Mouse (Mus musculus) midbrain, postnatal 0 days (tissue): ENCODE data around the gene Celf3. TPM values are rescaled to one million over a fixed set of nuclear protein-coding genes. Genes with fewer than 3 reads are reported as not detected.
A peak's percentile ranks its signal among the peaks of the same experiment; 100 is the strongest.

ENCODE experiments used
- ATAC-seq: fragments of 200-750 bp; cut with Nextera tagmentation; 2 replicates; pipeline ENCODE4 v1.8.0; 2017; ENCODE audit warnings: moderate number of reproducible peaks, mild to moderate bottlenecking, moderate TSS enrichment, moderate library complexity; ENCODE audit not compliant: low FRiP score
- DNase-seq: peaks from one replicate; pipeline ENCODE4 v3.0.0-alpha.2; 2015; ENCODE audit warnings: low spot score
- H3K27ac ChIP-seq: fragments of 300-500 bp; sonication (generic); 2 replicates; pipeline ENCODE4 v1.5.1; 2014; ENCODE audit warnings: low read depth, mild to moderate bottlenecking, low read length, mixed read lengths
- H3K27me3 ChIP-seq: fragments of 300-500 bp; sonication (generic); 2 replicates; pipeline ENCODE4 v1.6.1; 2014; ENCODE audit warnings: low read length, control low read depth, mixed read lengths; ENCODE audit not compliant: insufficient read depth
- H3K36me3 ChIP-seq: fragments of 300-500 bp; sonication (generic); 2 replicates; pipeline ENCODE4 v1.6.1; 2014; ENCODE audit warnings: low read length, control low read depth, mixed read lengths; ENCODE audit not compliant: insufficient read depth
- H3K4me1 ChIP-seq: fragments of 300-500 bp; sonication (generic); 2 replicates; pipeline ENCODE4 v1.6.1; 2014; ENCODE audit warnings: mild to moderate bottlenecking, control low read depth, antibody characterized with exemption, low read length, mixed read lengths; ENCODE audit not compliant: insufficient read depth
- H3K4me2 ChIP-seq: fragments of 300-500 bp; sonication (generic); 2 replicates; pipeline ENCODE4 v1.6.1; 2014; ENCODE audit warnings: low read depth, mild to moderate bottlenecking, low read length, mixed read lengths; ENCODE audit not compliant: poor library complexity, severe bottlenecking
- H3K4me3 ChIP-seq: fragments of 300-500 bp; sonication (generic); 2 replicates; pipeline ENCODE4 v1.5.1; 2014; ENCODE audit warnings: low read depth, mild to moderate bottlenecking, low read length, moderate library complexity
- H3K9ac ChIP-seq: fragments of 300-500 bp; sonication (generic); replicated peaks from 2 replicates; pipeline ENCODE4 v1.6.1; 2014; ENCODE audit warnings: mild to moderate bottlenecking, low read length, moderate library complexity, mixed read lengths; ENCODE audit not compliant: poor library complexity, severe bottlenecking
- H3K9me3 ChIP-seq: fragments of 300-500 bp; sonication (generic); 2 replicates; pipeline ENCODE4 v1.6.1; 2016; ENCODE audit warnings: low read length, control low read depth
- CTCF ChIP-seq: IDR thresholded peaks from 2 replicates; pipeline ENCODE4 v1.5.1; 2016; ENCODE audit warnings: antibody characterized with exemption, mild to moderate bottlenecking
- WGBS: fragments of 180-500 bp; shearing (Covaris S2); extraction: QIAGEN DNeasy Blood & Tissue Kit; methylation state at CpG from one replicate; pipeline ENCODE4 v1.1.7; 2014; 5-methylcytosine and 5-hydroxymethylcytosine counted together
- polyA plus RNA-seq: library from polyadenylated mRNA; unstranded; fragments of >200 nt; fragmentation: Nextera tagmentation; extraction: Ambion mirVana; gene quantifications from 2 replicates; pipeline ENCODE4 v1.2.1, GENCODE M21; 2015
- total RNA-seq: library from RNA; depleted of rRNA; stranded (reverse); fragments of >200 nt; gene quantifications from 2 replicates; pipeline ENCODE4 v1.2.3, GENCODE M21; 2014; rRNA removed

Celf3 gene
- total RNA-seq = 203 and 205 TPM in 2 replicates
- polyA plus RNA-seq = 187 and 219 TPM in 2 replicates

DNA sequence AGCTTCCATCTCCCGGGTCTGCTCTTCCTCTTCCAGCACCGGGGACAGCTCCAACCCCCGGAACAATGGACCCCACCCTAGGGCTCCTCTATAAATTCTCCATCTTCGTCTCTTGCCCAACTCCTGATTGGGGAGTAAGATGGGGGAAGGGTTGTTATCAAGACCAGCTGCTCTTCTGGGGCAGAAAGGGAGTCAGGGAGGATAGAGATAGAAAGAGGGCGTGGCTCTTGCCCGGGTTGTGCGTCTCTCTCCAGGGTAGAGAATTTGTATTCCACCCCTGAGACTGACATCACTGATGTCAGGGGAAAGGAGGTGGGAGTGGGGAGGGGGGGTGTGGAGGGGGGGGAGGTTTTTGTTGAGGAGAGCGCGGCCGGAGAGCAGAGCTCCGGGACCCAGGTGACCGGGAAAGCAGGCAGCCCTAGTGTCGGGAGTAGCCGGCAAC lies at the start of gene Celf3:
TSS of gene Celf3 (plus strand) at position 315 of the 442 bp plus-strand sequence.
- Histone ChIP-seq H3K36me3 (no peaks in the 10 kb centered on the region; the same call in 1 of the 2 replicates), H3K4me3 (peak within 1 kb of the TSS; percentile 66), H3K4me1 (peaks cover 22% of the 10 kb centered on the region), H3K27ac (peak within 1 kb of the TSS; percentile 89), H3K9ac (peak within 1 kb of the TSS; percentile 91), H3K9me3 (no peaks in the 10 kb centered on the region), H3K27me3 (no peaks in the 10 kb centered on the region), H3K4me2 (peak within 1 kb of the TSS; percentile 96)
- no peak for TF ChIP-seq CTCF
- DNase-seq = peak; percentile 94
- peak; percentile 90 for ATAC-seq
- 0% methylated on average over 13 of the region's 14 CpGs for WGBS

DNA sequence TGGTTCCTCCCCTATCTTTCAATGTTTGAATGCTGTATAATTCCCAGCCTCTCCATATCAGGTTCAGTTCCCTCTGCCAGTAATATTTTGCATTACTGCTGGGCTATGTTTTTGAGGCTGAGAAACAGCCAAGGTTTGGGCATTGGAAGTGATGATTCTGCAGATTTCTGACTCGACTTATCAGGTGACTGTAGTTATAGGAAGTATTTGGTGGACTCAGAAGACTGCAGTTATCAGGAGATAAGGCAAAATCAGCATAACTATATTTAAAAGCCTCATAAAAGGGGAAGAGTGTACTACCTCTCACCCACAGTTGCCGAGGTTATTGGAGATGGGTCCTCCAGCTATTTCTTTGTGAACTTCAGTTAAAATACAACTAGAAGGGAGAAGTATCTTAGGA lies 47.1 kb upstream of the Celf3 start:
- ATAC-seq (no peak), DNase-seq (no peak)
- H3K9ac ChIP-seq = no peak overlapping the region
- no peaks in the 10 kb centered on the region for H3K4me1 ChIP-seq
- H3K4me2 ChIP-seq = no peak overlapping the region
- H3K36me3 ChIP-seq = no peaks in the 10 kb centered on the region; the same call in none of the 2 replicates
- H3K27ac ChIP-seq = no peak overlapping the region
- no peak for TF ChIP-seq CTCF
- H3K27me3 ChIP-seq = no peaks in the 10 kb centered on the region
- no peak overlapping the region for H3K4me3 ChIP-seq
- H3K9me3 ChIP-seq = no peaks in the 10 kb centered on the region
- WGBS = 84% methylated on average over 2 of the region's 2 CpGs

DNA sequence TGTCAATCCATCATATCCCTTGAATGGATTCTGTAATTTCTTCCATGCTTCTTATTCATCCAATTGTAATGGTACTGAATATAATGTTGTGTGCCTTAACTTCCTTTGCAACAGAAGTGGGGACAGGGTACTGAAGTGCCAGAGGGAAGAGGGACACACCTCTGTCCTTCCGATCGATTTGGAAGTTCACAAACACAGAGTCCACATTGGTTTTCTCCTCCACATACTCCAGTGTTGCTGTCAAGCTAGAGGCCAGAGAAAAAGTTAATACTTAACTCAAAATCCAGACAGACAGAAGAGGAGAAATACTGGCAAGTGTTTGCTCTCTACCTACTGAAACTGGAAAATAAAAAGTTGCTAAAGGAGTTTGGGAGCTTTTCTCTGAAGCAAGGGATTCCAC lies 43.8 kb upstream of the Celf3 start:
- Histone ChIP-seq H3K4me3 (no peak overlapping the region), H3K9ac (no peak overlapping the region), H3K27ac (no peak overlapping the region), H3K9me3 (no peaks in the 10 kb centered on the region), H3K36me3 (no peaks in the 10 kb centered on the region; the same call in none of the 2 replicates), H3K4me1 (no peaks in the 10 kb centered on the region), H3K27me3 (no peaks in the 10 kb centered on the region), H3K4me2 (no peak overlapping the region)
- no peak for TF ChIP-seq CTCF
- no peak for DNase-seq
- 94% methylated on average over 2 of the region's 2 CpGs for WGBS
- ATAC-seq = no peak

DNA sequence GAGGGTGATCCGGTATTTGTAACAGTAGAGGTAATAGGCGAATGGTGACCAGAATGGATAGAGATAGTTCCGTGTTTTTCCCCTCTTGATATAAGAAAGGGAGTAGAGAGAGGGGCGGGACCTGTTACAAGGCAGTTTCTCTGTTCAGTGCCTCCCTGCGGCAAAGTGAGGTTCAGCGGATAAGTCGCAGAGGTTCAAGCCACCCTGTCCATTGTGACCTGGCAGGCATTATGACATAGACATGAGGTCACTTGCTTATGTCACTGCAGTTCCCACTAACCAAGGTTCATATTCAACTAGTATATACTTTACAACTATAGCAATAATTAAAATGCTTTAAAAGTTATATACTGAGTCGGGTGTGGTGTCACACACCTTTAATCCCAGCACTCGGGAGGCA lies 41.7 kb upstream of the Celf3 start:
- DNase-seq = no peak
- Histone ChIP-seq H3K9ac (no peak overlapping the region), H3K4me1 (no peaks in the 10 kb centered on the region), H3K27ac (no peak overlapping the region), H3K27me3 (no peaks in the 10 kb centered on the region), H3K4me2 (no peak overlapping the region), H3K9me3 (no peaks in the 10 kb centered on the region), H3K36me3 (no peaks in the 10 kb centered on the region), H3K4me3 (no peak overlapping the region)
- WGBS = 83% methylated on average over 9 of the region's 9 CpGs
- no peak for TF ChIP-seq CTCF
- no peak for ATAC-seq

DNA sequence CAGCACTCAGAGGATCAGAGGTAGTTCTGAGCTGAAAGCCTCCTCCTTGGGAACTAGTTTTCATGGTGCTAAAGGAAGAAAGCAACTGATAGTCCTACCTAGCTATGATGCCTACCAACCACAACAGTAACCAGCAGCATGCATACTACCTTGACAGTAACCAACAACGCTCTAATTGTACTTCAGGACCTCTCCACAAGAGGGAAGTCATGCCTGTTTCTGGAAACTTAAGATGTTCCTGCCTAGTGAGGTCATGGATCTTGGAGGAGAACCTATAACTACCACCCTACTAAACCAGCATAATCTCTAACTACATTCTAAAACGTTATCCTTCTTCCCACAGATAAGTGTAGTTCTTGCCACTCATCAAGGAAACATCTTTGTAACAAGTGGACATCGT lies 36.9 kb upstream of the Celf3 start:
- peak; percentile 43 for DNase-seq

DNA sequence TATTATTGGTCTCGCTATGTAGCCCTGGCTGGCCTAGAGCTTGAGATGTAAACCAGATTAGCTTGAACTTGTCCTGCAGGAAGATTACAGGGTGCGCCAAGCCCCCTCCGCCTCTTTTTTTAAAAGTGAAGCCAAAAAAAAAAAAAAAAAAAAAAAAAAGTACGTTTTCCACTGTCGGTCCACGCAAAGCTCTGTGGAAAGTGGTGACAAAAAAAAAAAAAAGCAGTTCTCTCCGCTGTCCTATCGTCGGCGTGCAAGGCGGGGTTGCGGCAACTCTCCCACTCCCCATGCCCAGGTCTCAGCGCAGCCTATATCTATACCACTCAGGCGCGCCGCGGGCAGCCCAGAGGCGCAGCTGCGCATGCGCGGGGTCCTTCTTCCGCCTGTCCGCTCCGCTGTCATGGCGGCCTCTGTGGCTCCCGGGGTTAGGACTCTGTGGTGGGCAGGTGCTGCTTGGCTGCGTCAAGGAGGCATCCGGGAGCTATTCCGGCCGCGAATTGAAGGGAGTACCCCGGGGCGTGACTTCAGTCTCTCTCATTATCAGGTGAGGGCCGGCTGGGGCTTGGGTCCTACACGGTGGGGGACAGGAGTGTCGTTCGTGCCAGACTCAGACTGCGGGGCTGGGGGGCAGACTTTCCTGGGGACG lies 35.0 kb upstream of the Celf3 start, which contains the start of gene Mrpl9:
TSS of gene Mrpl9 (plus strand) at position 368 of the 646 bp plus-strand sequence.
- no peaks in the 10 kb centered on the region for H3K27me3 ChIP-seq
- no peaks in the 10 kb centered on the region for H3K9me3 ChIP-seq
- H3K9ac ChIP-seq = peak within 1 kb of the TSS; percentile 66
- peaks cover 23% of the 10 kb centered on the region for H3K36me3 ChIP-seq
- peak; percentile 97 for ATAC-seq
- peak within 1 kb of the TSS; percentile 52; the same call in 1 of the 2 replicates for H3K27ac ChIP-seq
- peak within 1 kb of the TSS; percentile 63 for H3K4me3 ChIP-seq
- under 1% methylated on average over 39 of the region's 39 CpGs for WGBS
- H3K4me1 ChIP-seq = no peaks in the 10 kb centered on the region
- DNase-seq = peak; percentile 98
- peak; percentile 4; the same call in 1 of the 2 replicates for TF ChIP-seq CTCF
- peak within 1 kb of the TSS; percentile 91 for H3K4me2 ChIP-seq

More for the DNA sequence above, 36.9 kb upstream of the Celf3 start:
- Histone ChIP-seq H3K27me3 (no peaks in the 10 kb centered on the region), H3K27ac (no peak overlapping the region), H3K4me1 (no peaks in the 10 kb centered on the region), H3K36me3 (peaks cover 11% of the 10 kb centered on the region; the same call in 1 of the 2 replicates), H3K4me3 (no peak overlapping the region), H3K9ac (no peak overlapping the region), H3K9me3 (no peaks in the 10 kb centered on the region), H3K4me2 (no peak overlapping the region)
- no peak for ATAC-seq
- 43% methylated on average over 3 of the region's 3 CpGs for WGBS
- TF ChIP-seq CTCF = peak; percentile 67
